Mouse (Mus musculus) liver, embryonic 14.5 days (tissue): ENCODE data around the gene Zfp148. TPM values are rescaled to one million over a fixed set of nuclear protein-coding genes. Genes with fewer than 3 reads are reported as not detected.

ENCODE experiments used
- ATAC-seq: fragments of 200-750 bp; cut with Nextera tagmentation; 2 replicates; pipeline ENCODE4 v1.8.0; 2017; ENCODE audit warnings: moderate number of reproducible peaks, mild to moderate bottlenecking, moderate library complexity; ENCODE audit not compliant: insufficient read depth
- DNase-seq, 3 experiments: peaks; one replicate each; pipeline ENCODE4 v3.0.0-alpha.2; 2012 to 2013; ENCODE audit warnings: low read depth in 3 of 3, low spot score in 3 of 3
- H3K27ac ChIP-seq: fragments of 300-500 bp; sonication (generic); 2 replicates; pipeline ENCODE4 v1.5.1; 2014; ENCODE audit warnings: moderate library complexity, mild to moderate bottlenecking, control low read depth, inconsistent platforms
- H3K27me3 ChIP-seq: fragments of 300-500 bp; sonication (generic); 2 replicates; pipeline ENCODE4 v1.6.1; 2014; ENCODE audit warnings: mild to moderate bottlenecking, low read length, moderate library complexity; ENCODE audit not compliant: control insufficient read depth, insufficient read depth
- H3K36me3 ChIP-seq: fragments of 300-500 bp; sonication (generic); replicated peaks from 2 replicates; pipeline ENCODE4 v1.6.1; 2014; ENCODE audit warnings: low read depth; ENCODE audit not compliant: control insufficient read depth, insufficient read depth
- H3K4me1 ChIP-seq, 2 experiments: fragments of 200-500 bp in 1 of 2; fragments of 300-500 bp in 1 of 2; sonication (generic) in 1 of 2; replicated peaks; 2 replicates each; pipeline ENCODE4 v1.6.1; 2012 to 2014; ENCODE audit warnings: antibody characterized with exemption in 1 of 2, inconsistent platforms in 1 of 2, low read length in 1 of 2; ENCODE audit not compliant: control insufficient read depth in 2 of 2, insufficient read depth in 2 of 2
- H3K4me2 ChIP-seq: fragments of 300-500 bp; sonication (generic); 2 replicates; pipeline ENCODE4 v1.6.1; 2014; ENCODE audit warnings: low read depth, mild to moderate bottlenecking, control low read depth, moderate library complexity
- H3K4me3 ChIP-seq, 2 experiments: fragments of 200-500 bp in 1 of 2; fragments of 300-500 bp in 1 of 2; sonication (generic) in 1 of 2; 2 replicates each; pipeline ENCODE4 v1.5.1; 2012 to 2014; ENCODE audit warnings: low read depth in 2 of 2, low read length in 2 of 2, mild to moderate bottlenecking in 2 of 2, control low read depth in 1 of 2, inconsistent platforms in 1 of 2, moderate library complexity in 1 of 2; ENCODE audit not compliant: insufficient read depth in 1 of 2
- H3K9ac ChIP-seq: fragments of 300-500 bp; sonication (generic); replicated peaks from 2 replicates; pipeline ENCODE4 v1.6.1; 2014; ENCODE audit warnings: mild to moderate bottlenecking, control low read depth, moderate library complexity
- H3K9me3 ChIP-seq: fragments of 300-500 bp; sonication (generic); 2 replicates; pipeline ENCODE4 v1.6.1; 2016; ENCODE audit warnings: low read length, mixed read lengths; ENCODE audit not compliant: control insufficient read depth
- CTCF ChIP-seq: IDR thresholded peaks from 2 replicates; pipeline ENCODE4 v1.5.1; 2016; ENCODE audit warnings: antibody characterized with exemption, low read depth, control low read depth
- EP300 ChIP-seq: IDR thresholded peaks from 2 replicates; pipeline ENCODE4 v1.6.1; 2016; ENCODE audit warnings: antibody characterized with exemption, low read depth
- WGBS: fragments of 180-500 bp; shearing (Covaris S2); extraction: QIAGEN DNeasy Blood & Tissue Kit; methylation state at CpG from one replicate; pipeline ENCODE4 v1.1.7; 2014; ENCODE audit not compliant: insufficient replicate concordance; 5-methylcytosine and 5-hydroxymethylcytosine counted together
- polyA plus RNA-seq, 2 experiments: library from polyadenylated mRNA; depleted of rRNA in 1 of 2; stranded (reverse) in 1 of 2; unstranded in 1 of 2; fragments of >200 nt; fragmentation: Nextera tagmentation in 1 of 2; extraction: Ambion mirVana in 1 of 2; gene quantifications; 2 replicates each; pipeline versions ENCODE4 v1.2.1 to v1.2.3; 2012 to 2014

The Zfp148 gene
- polyA plus RNA-seq, 2 experiments, result 3.8 to 10.6 TPM

- Histone ChIP-seq H3K36me3 (no peaks in the 10 kb centered on the region), H3K9ac (no peak overlapping the region), H3K4me2 (no peak overlapping the region), H3K4me3 (no peak overlapping the region), H3K9me3 (no peaks in the 10 kb centered on the region), H3K27ac (no peak overlapping the region), H3K27me3 (no peaks in the 10 kb centered on the region), H3K4me1 (no peaks in the 10 kb centered on the region)
- no peak for DNase-seq
- 72% methylated on average over 5 of the region's 5 CpGs for WGBS
- no peak for TF ChIP-seq CTCF
- no peak for TF ChIP-seq EP300
- ATAC-seq, result no peak
Observed at GRCm38 (mm10) chr16:33446830-33447229, 66.2 kb downstream of the Zfp148 start.

- ATAC-seq (no peak), DNase-seq (no peak)
- 70% methylated on average over 2 of the region's 2 CpGs for WGBS
- Histone ChIP-seq H3K4me2 (no peak overlapping the region), H3K9me3 (no peaks in the 10 kb centered on the region), H3K27ac (no peak overlapping the region), H3K4me3 (no peak overlapping the region), H3K4me1 (peaks cover 0 to 8% of the 10 kb centered on the region in 2 experiments; a peak in 1 of 4 replicates), H3K27me3 (no peaks in the 10 kb centered on the region), H3K36me3 (no peaks in the 10 kb centered on the region), H3K9ac (no peak overlapping the region)
- TF ChIP-seq CTCF (no peak), EP300 (no peak)
Observed at GRCm38 (mm10) chr16:33453826-33454225, 73.2 kb downstream of the Zfp148 start.

GRCm38 (mm10) chr16:33454306-33454705 is 73.7 kb downstream of the Zfp148 start:
- H3K9ac ChIP-seq, result no peak overlapping the region
- H3K36me3 ChIP-seq, result peaks cover 3% of the 10 kb centered on the region
- H3K27me3 ChIP-seq, result no peaks in the 10 kb centered on the region
- no peak for TF ChIP-seq CTCF
- DNase-seq, result no peak
- ATAC-seq, result no peak
- H3K4me3 ChIP-seq, result no peak overlapping the region
- H3K4me1 ChIP-seq, result peaks cover 0 to 8% of the 10 kb centered on the region in 2 experiments; a peak in 1 of 4 replicates
- H3K9me3 ChIP-seq, result no peaks in the 10 kb centered on the region
- H3K27ac ChIP-seq, result no peak overlapping the region
- 59% methylated on average over 2 of the region's 2 CpGs for WGBS
- no peak overlapping the region for H3K4me2 ChIP-seq

GRCm38 (mm10) chr16:33455263-33455910 is 74.8 kb downstream of the Zfp148 start:
- ATAC-seq (no peak), DNase-seq (no peak)
- no peak overlapping the region for H3K4me2 ChIP-seq
- no peak overlapping the region for H3K4me3 ChIP-seq
- H3K4me1 ChIP-seq, result peaks cover 0 to 8% of the 10 kb centered on the region in 2 experiments; a peak in 1 of 4 replicates
- no peaks in the 10 kb centered on the region for H3K27me3 ChIP-seq
- no peak overlapping the region for H3K27ac ChIP-seq
- no peak overlapping the region for H3K9ac ChIP-seq
- 74% methylated on average over 6 of the region's 6 CpGs for WGBS
- H3K36me3 ChIP-seq, result peaks cover 6% of the 10 kb centered on the region
- no peaks in the 10 kb centered on the region for H3K9me3 ChIP-seq
- no peak for TF ChIP-seq CTCF
- no peak for TF ChIP-seq EP300

DNA sequence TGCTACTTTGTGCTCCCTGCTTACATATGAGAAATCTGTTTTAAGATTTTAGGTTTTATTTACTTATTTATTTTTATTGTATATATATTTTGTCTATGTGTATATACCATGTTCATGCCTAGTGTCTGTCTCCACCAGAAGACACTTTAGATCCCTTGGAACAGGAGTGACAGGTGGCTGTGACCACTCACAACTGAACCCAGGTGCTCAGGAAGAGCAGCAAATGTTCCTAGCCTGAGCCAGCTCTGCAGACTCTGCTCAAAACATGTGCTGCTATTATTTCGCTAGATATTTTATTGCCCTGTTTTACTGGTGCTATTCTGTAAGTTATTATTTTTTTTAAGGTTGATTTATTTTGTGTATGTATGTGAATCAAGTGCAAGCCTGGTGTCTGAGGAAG is 78.5 kb downstream of the Zfp148 start:
- TF ChIP-seq CTCF (no peak), EP300 (no peak)
- peaks cover 0 to 3% of the 10 kb centered on the region in 2 experiments; a peak in 1 of 4 replicates for H3K4me1 ChIP-seq
- H3K9ac ChIP-seq, result no peak overlapping the region
- H3K4me2 ChIP-seq, result no peak overlapping the region
- peaks cover 6% of the 10 kb centered on the region for H3K36me3 ChIP-seq
- no peaks in the 10 kb centered on the region for H3K9me3 ChIP-seq
- no peak overlapping the region for H3K4me3 ChIP-seq
- 79% methylated on average over 1 of the region's 1 CpGs for WGBS
- H3K27ac ChIP-seq, result no peak overlapping the region
- ATAC-seq (no peak), DNase-seq (no peak)
- H3K27me3 ChIP-seq, result no peaks in the 10 kb centered on the region
